Mouse (Mus musculus): ENCODE results near the gene Slc25a28. TPM values are rescaled to one million over a fixed set of nuclear protein-coding genes. Genes with fewer than 3 reads are reported as not detected.

The Slc25a28 gene
- polyA plus RNA-seq, 1 experiment from 2014 or later = 9.6 TPM

DNA sequence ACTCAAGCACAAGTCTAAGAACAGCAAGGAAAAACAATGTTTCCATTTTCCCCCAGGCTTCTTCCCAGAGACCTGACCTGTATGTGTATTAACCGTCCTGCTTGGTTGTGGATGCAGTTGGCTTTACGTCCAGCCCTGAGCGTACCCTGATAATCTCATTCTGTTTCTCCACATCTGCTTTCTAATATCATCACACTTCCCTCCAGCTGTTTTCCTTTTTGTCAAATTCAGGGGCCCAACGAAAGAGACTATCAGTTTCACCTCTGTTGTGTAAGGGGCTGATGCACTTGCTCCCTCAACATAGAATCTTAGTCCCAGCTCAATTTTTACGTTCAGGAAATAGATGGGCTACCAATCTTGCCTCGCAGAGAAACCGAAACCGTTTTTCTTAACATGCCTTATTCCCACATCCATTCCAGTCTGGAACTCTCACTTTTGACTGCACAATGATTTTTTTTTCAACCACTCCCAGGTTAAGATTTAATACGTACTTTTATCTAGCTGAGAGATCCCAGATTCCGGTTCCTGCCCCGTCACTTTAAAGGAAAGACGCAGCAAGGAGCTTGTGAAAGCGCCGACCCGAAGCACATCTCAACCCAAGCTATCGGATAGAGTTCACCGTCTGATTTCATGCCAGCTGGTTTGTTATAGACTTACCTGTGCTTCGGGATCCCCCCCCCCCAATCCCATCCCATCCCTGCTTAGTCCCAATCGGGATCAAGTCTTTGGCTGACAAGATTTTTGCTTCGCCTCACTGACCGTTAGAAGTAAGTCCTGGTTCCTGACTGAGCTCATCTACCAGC is 967 bp downstream of the Slc25a28 start:
- DNase-seq (ENCODE audit: low spot score) = peak; percentile 29
- Histone ChIP-seq H3K27me3 (ENCODE audit: control insufficient read depth, insufficient read depth, low read length) (no peaks in the 10 kb centered on the region), H3K36me3 (ENCODE audit: control insufficient read depth, insufficient read depth, low read length) (no peaks in the 10 kb centered on the region), H3K9me3 (ENCODE audit: control insufficient read depth, low read length) (no peaks in the 10 kb centered on the region), H3K4me3 (ENCODE audit: low read depth, low read length) (peak overlapping the region; percentile 91), H3K4me1 (replicated peaks; ENCODE audit: control insufficient read depth, insufficient read depth) (0 out of 2 replicates have a peak, but pooled peaks cover 2% of the 10 kb centered on the region), H3K9ac (ENCODE audit: low read length) (peak overlapping the region; percentile 96), H3K27ac (replicated peaks) (peak overlapping the region; percentile 91), H3K4me2 (replicated peaks; ENCODE audit: low read depth) (peak overlapping the region; percentile 76)
- WGBS = 5% methylated on average over 21 of the region's 21 CpGs
- ATAC-seq (ENCODE audit: low FRiP score, low TSS enrichment) = no peak
- TF ChIP-seq EP300 (optimal IDR thresholded peaks at IDR 0.05) (no peak), CTCF (IDR thresholded peaks at IDR 0.05; ENCODE audit: low read depth) (no peak)

DNA sequence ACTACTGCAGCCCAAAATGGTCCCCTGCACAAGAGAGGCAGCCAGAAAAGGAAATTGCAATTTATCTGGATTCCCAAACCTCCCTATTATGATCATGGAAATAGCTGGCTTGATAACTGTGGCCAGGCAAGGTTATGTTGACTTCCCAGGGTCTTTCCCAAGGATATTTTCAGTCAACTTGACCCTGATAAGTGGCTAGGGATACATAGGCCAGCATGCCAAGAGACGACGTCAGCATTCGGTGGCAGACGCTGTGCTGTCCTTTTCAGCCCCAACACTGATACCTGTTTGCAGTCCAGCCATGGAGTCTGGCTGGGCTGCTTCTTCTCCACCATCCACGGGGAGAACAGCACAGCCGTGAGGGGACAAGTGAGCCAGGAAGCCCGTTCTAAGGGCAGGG is 3.6 kb downstream of the Slc25a28 start:
- DNase-seq (ENCODE audit: low spot score) (no peak), ATAC-seq (ENCODE audit: low FRiP score, low TSS enrichment) (no peak)
- Histone ChIP-seq H3K4me1 (replicated peaks; ENCODE audit: control insufficient read depth, insufficient read depth) (no peaks in the 10 kb centered on the region), H3K9ac (ENCODE audit: low read length) (no peak overlapping the region), H3K27me3 (ENCODE audit: control insufficient read depth, insufficient read depth, low read length) (no peaks in the 10 kb centered on the region), H3K9me3 (ENCODE audit: control insufficient read depth, low read length) (no peaks in the 10 kb centered on the region), H3K27ac (replicated peaks) (no peak overlapping the region), H3K4me2 (replicated peaks; ENCODE audit: low read depth) (no peak overlapping the region), H3K36me3 (ENCODE audit: control insufficient read depth, insufficient read depth, low read length) (no peaks in the 10 kb centered on the region), H3K4me3 (ENCODE audit: low read depth, low read length) (no peak overlapping the region)
- no peak for TF ChIP-seq CTCF (IDR thresholded peaks at IDR 0.05; ENCODE audit: low read depth)
- no peak for TF ChIP-seq EP300 (optimal IDR thresholded peaks at IDR 0.05)
- WGBS = 56% methylated on average over 7 of the region's 7 CpGs

DNA sequence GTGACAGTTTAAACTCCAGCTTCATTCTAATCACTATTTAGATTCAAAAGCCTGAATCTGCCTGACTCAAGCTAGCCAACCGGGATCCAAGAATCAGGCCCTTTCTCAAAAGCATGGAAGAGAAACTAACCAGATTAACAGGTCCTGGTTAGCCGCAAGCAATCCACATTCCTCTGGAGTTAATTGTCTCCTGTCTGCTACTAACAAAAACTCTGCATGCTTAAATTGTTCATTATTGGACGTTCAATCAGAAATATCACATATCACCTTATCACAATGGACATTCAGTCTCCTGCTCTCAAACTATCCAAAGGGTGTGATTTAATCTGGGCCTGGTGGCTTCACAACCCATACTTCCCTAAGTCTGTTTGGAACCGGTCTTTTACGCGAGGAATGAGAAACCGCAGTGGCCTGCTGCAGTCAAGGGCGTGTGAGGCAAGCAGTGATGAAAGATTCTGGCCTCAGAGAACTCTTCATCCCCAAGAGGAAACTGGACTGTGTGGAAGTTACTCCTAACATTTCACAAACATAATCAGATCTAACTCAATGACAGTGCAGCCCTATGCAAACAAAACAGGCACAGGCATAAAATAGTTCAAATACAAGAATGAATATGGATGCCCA is 5.4 kb downstream of the Slc25a28 start:
- Histone ChIP-seq H3K9ac (ENCODE audit: low read length) (no peak overlapping the region), H3K9me3 (ENCODE audit: control insufficient read depth, low read length) (no peaks in the 10 kb centered on the region), H3K4me3 (ENCODE audit: low read depth, low read length) (no peak overlapping the region), H3K4me2 (replicated peaks; ENCODE audit: low read depth) (no peak overlapping the region), H3K27ac (replicated peaks) (0 out of 2 replicates have a peak overlapping the region, but pooled peaks have one; percentile 0), H3K36me3 (ENCODE audit: control insufficient read depth, insufficient read depth, low read length) (0 out of 2 replicates have a peak, but pooled peaks cover 3% of the 10 kb centered on the region), H3K27me3 (ENCODE audit: control insufficient read depth, insufficient read depth, low read length) (no peaks in the 10 kb centered on the region), H3K4me1 (replicated peaks; ENCODE audit: control insufficient read depth, insufficient read depth) (no peaks in the 10 kb centered on the region)
- TF ChIP-seq CTCF (IDR thresholded peaks at IDR 0.05; ENCODE audit: low read depth) (no peak), EP300 (optimal IDR thresholded peaks at IDR 0.05) (no peak)
- WGBS = 60% methylated on average over 8 of the region's 8 CpGs
- no peak for ATAC-seq (ENCODE audit: low FRiP score, low TSS enrichment)
- no peak for DNase-seq (ENCODE audit: low spot score)

DNA sequence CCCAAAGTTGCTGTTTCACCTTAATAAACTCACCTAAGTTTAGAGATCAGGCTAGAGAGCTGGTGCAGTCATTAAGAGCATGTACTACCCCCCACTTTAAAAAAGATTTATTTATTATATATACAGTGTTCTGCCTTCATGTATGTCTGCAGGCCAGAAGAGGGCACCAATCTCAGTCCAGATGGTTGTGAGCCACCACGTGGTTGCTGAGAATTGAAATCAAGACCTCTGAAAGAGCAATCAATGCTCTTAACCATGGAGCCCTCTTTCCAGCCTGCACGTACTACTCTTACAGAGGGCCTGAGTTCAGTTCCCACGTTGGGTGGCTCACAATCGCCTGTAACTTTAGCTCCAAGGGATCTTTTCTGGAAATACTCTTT is 7.3 kb downstream of the Slc25a28 start:
- Histone ChIP-seq H3K27me3 (ENCODE audit: control insufficient read depth, insufficient read depth, low read length) (no peaks in the 10 kb centered on the region), H3K4me3 (ENCODE audit: low read depth, low read length) (no peak overlapping the region), H3K9ac (ENCODE audit: low read length) (no peak overlapping the region), H3K36me3 (ENCODE audit: control insufficient read depth, insufficient read depth, low read length) (peaks cover 8% of the 10 kb centered on the region; the same call in 1 of the 2 replicates), H3K27ac (replicated peaks) (no peak overlapping the region), H3K9me3 (ENCODE audit: control insufficient read depth, low read length) (no peaks in the 10 kb centered on the region), H3K4me2 (replicated peaks; ENCODE audit: low read depth) (no peak overlapping the region), H3K4me1 (replicated peaks; ENCODE audit: control insufficient read depth, insufficient read depth) (no peaks in the 10 kb centered on the region)
- 61% methylated on average over 4 of the region's 4 CpGs for WGBS
- TF ChIP-seq EP300 (optimal IDR thresholded peaks at IDR 0.05) = no peak
- TF ChIP-seq CTCF (IDR thresholded peaks at IDR 0.05; ENCODE audit: low read depth) = peak; percentile 62
- DNase-seq (ENCODE audit: low spot score) (peak; percentile 42), ATAC-seq (ENCODE audit: low FRiP score, low TSS enrichment) (no peak)

DNA sequence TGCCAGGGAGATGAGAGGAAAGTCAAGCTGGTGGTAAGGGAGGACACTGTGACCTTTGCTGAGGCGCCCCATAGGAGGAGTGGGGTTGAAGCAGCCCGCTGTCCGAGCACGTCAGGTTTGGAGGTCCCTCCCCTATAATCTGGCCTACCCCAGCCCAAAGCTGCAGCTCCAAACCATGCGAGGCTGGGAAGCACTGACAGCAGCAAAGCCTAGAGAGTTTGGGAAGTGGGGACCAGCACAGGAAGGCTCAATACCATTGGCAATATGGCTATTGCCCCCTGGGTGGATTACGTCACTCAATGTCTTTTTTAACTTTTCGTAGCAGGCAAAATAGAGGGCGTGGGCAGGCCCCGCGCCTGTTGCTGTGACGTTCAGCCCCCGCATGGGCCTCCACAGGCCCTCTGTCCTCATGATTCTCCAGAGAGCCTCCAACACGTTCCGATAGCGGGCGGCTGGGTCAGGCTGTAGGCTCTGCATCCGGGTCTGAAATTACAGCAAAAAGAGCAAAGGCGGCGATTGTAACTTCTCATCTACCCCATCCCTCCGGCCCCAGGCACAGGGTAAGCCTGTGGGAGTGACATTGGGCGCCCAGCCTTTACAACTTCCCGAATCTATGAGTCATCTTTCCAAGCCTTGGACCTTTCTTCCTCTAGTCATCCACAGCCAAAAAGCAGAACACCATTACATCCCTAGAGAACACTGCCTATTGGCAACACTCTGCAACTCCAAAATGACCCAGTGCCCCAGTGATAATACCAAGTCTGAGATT is 7.8 kb downstream of the Slc25a28 start:
- TF ChIP-seq CTCF (IDR thresholded peaks at IDR 0.05; ENCODE audit: low read depth) (no peak), EP300 (optimal IDR thresholded peaks at IDR 0.05) (no peak)
- Histone ChIP-seq H3K27me3 (ENCODE audit: control insufficient read depth, insufficient read depth, low read length) (no peaks in the 10 kb centered on the region), H3K36me3 (ENCODE audit: control insufficient read depth, insufficient read depth, low read length) (peaks cover 8% of the 10 kb centered on the region; the same call in 1 of the 2 replicates), H3K4me3 (ENCODE audit: low read depth, low read length) (no peak overlapping the region), H3K27ac (replicated peaks) (no peak overlapping the region), H3K9ac (ENCODE audit: low read length) (no peak overlapping the region), H3K4me1 (replicated peaks; ENCODE audit: control insufficient read depth, insufficient read depth) (no peaks in the 10 kb centered on the region), H3K4me2 (replicated peaks; ENCODE audit: low read depth) (no peak overlapping the region), H3K9me3 (ENCODE audit: control insufficient read depth, low read length) (no peaks in the 10 kb centered on the region)
- DNase-seq (ENCODE audit: low spot score) (no peak), ATAC-seq (ENCODE audit: low FRiP score, low TSS enrichment) (peak; percentile 22; the same call in 1 of the 2 replicates)
- 75% methylated on average over 22 of the region's 22 CpGs for WGBS

Data from stomach, postnatal 0 days (tissue).